Mouse (Mus musculus) forebrain, embryonic 14.5 days (tissue): ENCODE results near the gene Ubfd1. TPM values are rescaled to one million over a fixed set of nuclear protein-coding genes. Genes with fewer than 3 reads are reported as not detected.

Experiments
- ATAC-seq: fragments of 200-750 bp; cut with Nextera tagmentation; 2 replicates; pipeline ENCODE4 v1.8.0; 2017; ENCODE audit warnings: mild to moderate bottlenecking, moderate library complexity
- DNase-seq: peaks from one replicate; pipeline ENCODE4 v3.0.0-alpha.2; 2015; ENCODE audit warnings: low spot score
- H3K27ac ChIP-seq: fragments of 300-500 bp; sonication (generic); 2 replicates; pipeline ENCODE4 v1.5.1; 2014; ENCODE audit warnings: low read depth, mild to moderate bottlenecking, control low read depth, low read length, moderate library complexity
- H3K27me3 ChIP-seq: fragments of 300-500 bp; sonication (generic); replicated peaks from 2 replicates; pipeline ENCODE4 v1.6.1; 2014; ENCODE audit warnings: low read length, control low read depth, mixed read lengths; ENCODE audit not compliant: control insufficient read depth, insufficient read depth
- H3K36me3 ChIP-seq: fragments of 300-500 bp; sonication (generic); 2 replicates; pipeline ENCODE4 v1.6.1; 2014; ENCODE audit warnings: low read length, control low read depth; ENCODE audit not compliant: control insufficient read depth, insufficient read depth
- H3K4me1 ChIP-seq: fragments of 300-500 bp; sonication (generic); 2 replicates; pipeline ENCODE4 v1.6.1; 2014; ENCODE audit warnings: antibody characterized with exemption, low read length, control low read depth; ENCODE audit not compliant: control insufficient read depth, insufficient read depth
- H3K4me2 ChIP-seq: fragments of 300-500 bp; sonication (generic); 2 replicates; pipeline ENCODE4 v1.6.1; 2014; ENCODE audit warnings: mild to moderate bottlenecking, control low read depth, low read length
- H3K4me3 ChIP-seq: fragments of 300-500 bp; sonication (generic); 2 replicates; pipeline ENCODE4 v1.5.1; 2014; ENCODE audit warnings: low read depth, low read length, control low read depth
- H3K9ac ChIP-seq: fragments of 300-500 bp; sonication (generic); 2 replicates; pipeline ENCODE4 v1.6.1; 2014; ENCODE audit warnings: mild to moderate bottlenecking, low read length, control low read depth, moderate library complexity
- H3K9me3 ChIP-seq: fragments of 300-500 bp; sonication (generic); replicated peaks from 2 replicates; pipeline ENCODE4 v1.6.1; 2016; ENCODE audit warnings: low read length, control low read depth, mixed read lengths; ENCODE audit not compliant: control insufficient read depth
- WGBS: fragments of 180-500 bp; shearing (Covaris S2); extraction: QIAGEN DNeasy Blood & Tissue Kit; methylation state at CpG from one replicate; pipeline ENCODE4 v1.1.7; 2014; 5-methylcytosine and 5-hydroxymethylcytosine counted together
- polyA plus RNA-seq: library from polyadenylated mRNA; unstranded; fragments of >200 nt; fragmentation: Nextera tagmentation; extraction: Ambion mirVana; gene quantifications from 2 replicates; pipeline ENCODE4 v1.2.1, GENCODE M21; 2014

Ubfd1 gene
- 69.9 and 76.5 TPM in 2 replicates for polyA plus RNA-seq

DNA sequence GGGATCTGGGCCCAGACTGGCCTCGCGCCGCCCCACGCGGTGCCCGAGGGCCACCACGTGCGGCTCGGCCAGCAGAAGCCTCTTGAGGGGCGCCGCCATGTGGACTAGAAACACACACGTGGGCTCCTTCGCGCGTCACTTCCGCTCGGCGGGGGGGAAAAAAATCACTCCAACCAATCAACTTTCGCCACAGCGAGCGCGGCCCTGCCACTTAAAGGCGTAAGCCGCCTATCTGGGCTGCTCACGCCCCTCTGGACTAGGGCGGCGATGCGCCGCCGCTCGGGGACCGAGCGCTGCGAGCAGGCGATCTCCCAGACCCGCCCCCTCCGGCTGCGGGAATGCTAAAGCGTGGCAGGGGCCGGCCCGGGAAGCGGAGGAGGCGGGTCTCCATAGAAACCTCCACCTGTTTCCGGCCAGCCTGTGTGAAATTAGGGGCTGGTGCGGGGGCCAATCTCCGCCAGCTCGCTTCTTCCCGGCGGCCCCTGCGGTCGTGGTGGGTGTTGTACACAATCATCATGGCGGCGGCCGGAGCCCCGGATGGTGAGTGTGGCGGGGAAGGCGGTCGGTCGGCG, at the start of gene Ubfd1, which contains the start of gene Ears2:
Gene Ubfd1 (plus strand): TSS at position 231 of the 572 bp plus-strand sequence.
Gene Ears2 (minus strand): TSS at position 319 of the 572 bp plus-strand sequence.
- Histone ChIP-seq H3K27me3 (no peaks in the 10 kb centered on the region), H3K36me3 (peaks cover 40% of the 10 kb centered on the region), H3K4me3 (peak within 1 kb of the TSS; percentile 100), H3K4me2 (peak within 1 kb of the TSS; percentile 68), H3K9me3 (no peaks in the 10 kb centered on the region), H3K27ac (peak within 1 kb of the TSS; percentile 95), H3K9ac (peak within 1 kb of the TSS; percentile 93), H3K4me1 (peaks cover 10% of the 10 kb centered on the region)
- ATAC-seq: peak; percentile 98
- under 1% methylated on average over 59 of the region's 60 CpGs for WGBS
- DNase-seq: peak; percentile 97

- H3K27ac ChIP-seq: no peak overlapping the region
- 65% methylated on average over 3 of the region's 3 CpGs for WGBS
- no peaks in the 10 kb centered on the region for H3K36me3 ChIP-seq
- ATAC-seq (no peak), DNase-seq (no peak)
- no peaks in the 10 kb centered on the region for H3K9me3 ChIP-seq
- H3K4me3 ChIP-seq: peak overlapping the region; percentile 5; the same call in 1 of the 2 replicates
- H3K27me3 ChIP-seq: no peaks in the 10 kb centered on the region
- H3K4me2 ChIP-seq: peak overlapping the region; percentile 56
- no peak overlapping the region for H3K9ac ChIP-seq
- H3K4me1 ChIP-seq: peaks cover 18% of the 10 kb centered on the region
Observed at GRCm38 (mm10) chr7:122018247-122018646, 48.7 kb upstream of the Ubfd1 start.

- Histone ChIP-seq H3K9ac (no peak overlapping the region), H3K9me3 (no peaks in the 10 kb centered on the region), H3K4me3 (peak overlapping the region; percentile 81), H3K27ac (no peak overlapping the region), H3K36me3 (no peaks in the 10 kb centered on the region), H3K4me1 (peaks cover 18% of the 10 kb centered on the region), H3K27me3 (no peaks in the 10 kb centered on the region), H3K4me2 (peak overlapping the region; percentile 56)
- no peak for DNase-seq
- WGBS: 85% methylated on average over 7 of the region's 7 CpGs
- ATAC-seq: no peak
Observed at GRCm38 (mm10) chr7:122018978-122019377, 48.0 kb upstream of the Ubfd1 start.

DNA sequence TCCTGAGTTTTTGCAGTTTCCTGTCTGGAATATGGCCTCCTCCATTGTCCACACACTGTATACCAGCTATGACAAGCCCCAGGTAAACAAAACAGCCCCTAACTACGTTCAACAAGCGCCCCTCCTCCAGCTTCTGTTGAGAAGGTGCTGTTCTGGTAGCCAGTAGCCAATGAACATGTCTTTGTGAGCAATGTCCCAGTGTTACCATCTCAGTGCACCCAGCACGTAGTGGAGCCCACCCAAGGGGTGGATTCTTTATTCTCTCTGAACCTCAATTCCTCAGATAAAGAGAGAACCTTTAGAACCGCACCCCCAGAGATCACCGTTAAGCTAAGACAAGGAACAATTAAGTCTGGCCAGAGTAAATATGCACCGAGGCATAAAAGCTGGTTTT, 46.7 kb upstream of the Ubfd1 start:
- peak overlapping the region; percentile 81 for H3K4me3 ChIP-seq
- no peaks in the 10 kb centered on the region for H3K9me3 ChIP-seq
- DNase-seq (peak; percentile 55), ATAC-seq (peak; percentile 57)
- 4% methylated on average over 6 of the region's 6 CpGs for WGBS
- H3K9ac ChIP-seq: peak overlapping the region; percentile 83
- H3K27me3 ChIP-seq: no peaks in the 10 kb centered on the region
- H3K4me1 ChIP-seq: peaks cover 18% of the 10 kb centered on the region
- peak overlapping the region; percentile 56 for H3K4me2 ChIP-seq
- H3K27ac ChIP-seq: peak overlapping the region; percentile 82
- no peaks in the 10 kb centered on the region for H3K36me3 ChIP-seq

DNA sequence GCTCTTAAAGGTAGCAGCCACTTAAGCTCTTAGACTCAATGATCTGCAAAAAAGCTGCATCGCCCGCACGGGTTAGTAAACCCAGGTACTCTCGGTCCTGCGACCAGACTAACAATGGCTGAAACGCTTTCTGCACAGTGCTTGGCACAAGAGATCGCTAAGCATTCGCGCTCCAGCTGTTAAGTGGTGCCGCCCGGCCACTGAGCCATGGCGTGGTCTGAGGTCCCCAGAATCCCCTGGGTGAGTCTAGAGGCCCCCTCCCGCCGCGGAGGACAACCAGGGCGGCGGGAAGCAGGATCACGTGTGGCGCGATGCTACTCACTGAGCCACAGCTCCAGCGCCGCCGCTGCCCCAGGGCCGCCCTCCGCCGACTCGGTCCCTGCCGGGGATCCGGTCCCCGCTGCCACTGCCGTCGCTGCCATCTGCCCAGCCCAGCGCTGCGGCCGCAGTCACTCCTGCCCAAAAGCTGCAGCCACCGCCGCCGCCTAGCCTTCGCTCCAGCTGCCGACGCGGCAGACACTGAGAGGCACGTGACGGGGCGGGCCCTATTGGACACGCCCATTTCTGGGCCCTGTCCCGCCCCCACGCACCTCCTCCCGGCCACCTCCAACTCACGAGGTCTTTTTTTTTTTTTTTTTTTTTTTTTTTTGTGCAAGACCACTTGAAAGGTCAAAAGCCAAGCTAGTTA, 46.2 kb upstream of the Ubfd1 start, which contains the start of gene Gga2:
Gene Gga2 (minus strand): TSS at position 556 of the 688 bp plus-strand sequence.
- Histone ChIP-seq H3K9ac (peak within 1 kb of the TSS; percentile 83), H3K27me3 (no peaks in the 10 kb centered on the region), H3K9me3 (no peaks in the 10 kb centered on the region), H3K36me3 (no peaks in the 10 kb centered on the region), H3K27ac (peak within 1 kb of the TSS; percentile 82), H3K4me1 (peaks cover 18% of the 10 kb centered on the region), H3K4me3 (peak within 1 kb of the TSS; percentile 81), H3K4me2 (peak within 1 kb of the TSS; percentile 56)
- ATAC-seq (peak; percentile 92), DNase-seq (peak; percentile 93)
- WGBS: under 1% methylated on average over 50 of the region's 50 CpGs

DNA sequence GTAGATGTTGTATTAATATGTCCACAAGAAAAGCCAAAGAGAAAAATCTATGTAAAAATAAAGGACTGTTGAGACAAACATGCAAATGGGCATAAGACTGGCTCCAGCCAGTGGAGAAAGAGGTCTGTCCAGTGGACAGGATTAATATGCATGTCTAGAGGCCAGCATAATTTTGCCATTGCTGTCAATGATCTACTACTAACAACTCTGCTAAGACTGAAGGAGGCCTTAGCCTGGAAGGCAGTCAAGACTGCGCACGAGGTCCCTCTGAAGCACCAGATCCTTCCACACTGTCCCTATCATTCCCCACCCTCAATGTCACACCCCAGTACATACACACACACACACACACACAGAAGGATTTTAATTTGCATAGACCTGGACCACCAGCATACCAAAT, 44.8 kb upstream of the Ubfd1 start:
- DNase-seq (no peak), ATAC-seq (no peak)
- no peak overlapping the region for H3K4me3 ChIP-seq
- no peak overlapping the region for H3K27ac ChIP-seq
- no peaks in the 10 kb centered on the region for H3K9me3 ChIP-seq
- 96% methylated on average over 2 of the region's 2 CpGs for WGBS
- H3K27me3 ChIP-seq: no peaks in the 10 kb centered on the region
- H3K9ac ChIP-seq: no peak overlapping the region
- no peaks in the 10 kb centered on the region for H3K36me3 ChIP-seq
- peaks cover 18% of the 10 kb centered on the region for H3K4me1 ChIP-seq
- H3K4me2 ChIP-seq: no peak overlapping the region

DNA sequence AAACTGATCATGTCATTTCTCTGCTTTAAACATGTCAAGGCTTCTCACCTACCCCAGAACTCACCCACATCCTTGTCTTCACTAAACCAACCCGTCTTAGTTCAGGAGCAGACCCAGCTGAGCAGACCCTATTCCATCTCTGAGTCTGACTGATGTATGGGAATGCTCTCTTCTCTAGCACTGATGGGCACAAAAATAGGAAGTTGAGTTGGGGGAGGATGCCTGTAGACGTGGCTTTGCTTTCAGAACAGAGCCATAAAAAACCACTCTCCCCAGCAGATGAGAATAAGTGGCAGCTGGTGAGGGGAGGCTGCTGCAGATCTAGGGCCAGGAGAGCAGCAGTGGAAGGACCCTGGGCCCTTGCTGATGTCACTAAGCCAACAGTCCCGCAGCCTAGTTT, 33.6 kb upstream of the Ubfd1 start:
- H3K9ac ChIP-seq: no peak overlapping the region
- H3K4me1 ChIP-seq: no peaks in the 10 kb centered on the region
- H3K36me3 ChIP-seq: 0 out of 2 replicates have a peak, but pooled peaks cover 8% of the 10 kb centered on the region
- ATAC-seq: no peak
- no peak overlapping the region for H3K4me3 ChIP-seq
- no peak overlapping the region for H3K4me2 ChIP-seq
- H3K27ac ChIP-seq: no peak overlapping the region
- no peaks in the 10 kb centered on the region for H3K9me3 ChIP-seq
- WGBS: 85% methylated on average over 3 of the region's 3 CpGs
- no peak for DNase-seq
- H3K27me3 ChIP-seq: no peaks in the 10 kb centered on the region

GRCm38 (mm10) chr7:122034348-122034747, 32.6 kb upstream of the Ubfd1 start:
- H3K4me3 ChIP-seq: no peak overlapping the region
- DNase-seq: no peak
- H3K4me2 ChIP-seq: no peak overlapping the region
- 49% methylated on average over 2 of the region's 2 CpGs for WGBS
- no peak for ATAC-seq
- peaks cover 17% of the 10 kb centered on the region; the same call in 1 of the 2 replicates for H3K36me3 ChIP-seq
- no peaks in the 10 kb centered on the region for H3K9me3 ChIP-seq
- H3K4me1 ChIP-seq: no peaks in the 10 kb centered on the region
- H3K9ac ChIP-seq: no peak overlapping the region
- no peak overlapping the region for H3K27ac ChIP-seq
- no peaks in the 10 kb centered on the region for H3K27me3 ChIP-seq

GRCm38 (mm10) chr7:122044106-122044505, 22.9 kb upstream of the Ubfd1 start:
- H3K4me2 ChIP-seq: no peak overlapping the region
- DNase-seq: no peak
- no peaks in the 10 kb centered on the region for H3K27me3 ChIP-seq
- peaks cover 40% of the 10 kb centered on the region for H3K36me3 ChIP-seq
- H3K4me1 ChIP-seq: no peaks in the 10 kb centered on the region
- no peak overlapping the region for H3K4me3 ChIP-seq
- no peak for ATAC-seq
- H3K9ac ChIP-seq: no peak overlapping the region
- WGBS: 86% methylated on average over 8 of the region's 8 CpGs
- no peak overlapping the region for H3K27ac ChIP-seq
- no peaks in the 10 kb centered on the region for H3K9me3 ChIP-seq
